Mouse (Mus musculus) midbrain, embryonic 10.5 days (tissue): ENCODE results near the gene Sohlh2. TPM values are rescaled to one million over a fixed set of nuclear protein-coding genes. Genes with fewer than 3 reads are reported as not detected.
A peak's percentile ranks its signal among the peaks of the same experiment; 100 is the strongest.
"Not testable (repeated sequence)": the region's sequence is repeated elsewhere in the genome, so short reads cannot be mapped to it uniquely, and the experiment has no call there.

Experiments used
- DNase-seq: peaks from one replicate; pipeline ENCODE4 v3.0.0-alpha.2; 2017; ENCODE audit warnings: low spot score
- H3K27ac ChIP-seq: fragments of 300-500 bp; sonication (generic); replicated peaks from 2 replicates; pipeline ENCODE4 v1.5.1; 2016; ENCODE audit warnings: mild to moderate bottlenecking
- H3K27me3 ChIP-seq: fragments of 300-500 bp; sonication (generic); 2 replicates; pipeline ENCODE4 v1.6.1; 2016; ENCODE audit warnings: low read depth, mild to moderate bottlenecking; ENCODE audit not compliant: poor library complexity, severe bottlenecking
- H3K36me3 ChIP-seq: fragments of 300-500 bp; sonication (generic); 2 replicates; pipeline ENCODE4 v1.6.1; 2016; ENCODE audit warnings: mild to moderate bottlenecking, moderate library complexity
- H3K4me1 ChIP-seq: fragments of 300-500 bp; sonication (generic); 2 replicates; pipeline ENCODE4 v1.6.1; 2016
- H3K4me3 ChIP-seq: fragments of 300-500 bp; sonication (generic); 2 replicates; pipeline ENCODE4 v1.5.1; 2016; ENCODE audit warnings: mild to moderate bottlenecking, moderate library complexity
- H3K9me3 ChIP-seq: fragments of 300-500 bp; sonication (generic); replicated peaks from 2 replicates; pipeline ENCODE4 v1.6.1; 2016; ENCODE audit warnings: mild to moderate bottlenecking
- WGBS: fragments of 180-500 bp; shearing (Covaris S2); methylation state at CpG from one replicate; pipeline ENCODE4 v1.1.7; 2016; 5-methylcytosine and 5-hydroxymethylcytosine counted together
- polyA plus RNA-seq: library from polyadenylated mRNA; unstranded; fragments of >200 nt; fragmentation: Nextera tagmentation; extraction: Ambion mirVana; gene quantifications from 2 replicates; pipeline ENCODE4 v1.2.1, GENCODE M21; 2016

Gene Sohlh2
- polyA plus RNA-seq, 1 experiment from 2014 or later, result not detected

DNA sequence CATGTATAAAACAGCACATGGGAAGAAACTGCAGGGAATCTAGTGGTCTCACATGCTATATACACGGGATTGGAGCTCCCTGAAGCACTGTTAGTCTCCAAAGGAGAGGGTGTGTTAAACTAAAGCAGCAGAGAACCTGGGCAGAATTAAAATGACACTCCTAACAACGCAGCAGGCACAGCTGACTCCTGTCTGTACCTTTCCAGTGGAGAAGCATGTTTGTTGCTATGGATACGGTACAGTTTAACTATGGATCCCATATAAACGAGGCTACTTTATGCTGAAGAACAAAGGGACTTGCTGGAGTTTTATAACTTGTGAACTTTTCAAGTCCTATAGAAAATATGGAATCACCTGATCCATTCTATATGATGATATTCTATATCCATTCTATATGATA lies 18.3 kb upstream of the Sohlh2 start:
- no peak overlapping the region for H3K4me3 ChIP-seq
- H3K27ac ChIP-seq, result no peak overlapping the region
- no peaks in the 10 kb centered on the region for H3K36me3 ChIP-seq
- H3K4me1 ChIP-seq, result peaks cover 8% of the 10 kb centered on the region
- H3K27me3 ChIP-seq, result no peaks in the 10 kb centered on the region
- WGBS, result 87% methylated on average over 4 of the region's 4 CpGs
- no peaks in the 10 kb centered on the region for H3K9me3 ChIP-seq
- DNase-seq, result no peak

DNA sequence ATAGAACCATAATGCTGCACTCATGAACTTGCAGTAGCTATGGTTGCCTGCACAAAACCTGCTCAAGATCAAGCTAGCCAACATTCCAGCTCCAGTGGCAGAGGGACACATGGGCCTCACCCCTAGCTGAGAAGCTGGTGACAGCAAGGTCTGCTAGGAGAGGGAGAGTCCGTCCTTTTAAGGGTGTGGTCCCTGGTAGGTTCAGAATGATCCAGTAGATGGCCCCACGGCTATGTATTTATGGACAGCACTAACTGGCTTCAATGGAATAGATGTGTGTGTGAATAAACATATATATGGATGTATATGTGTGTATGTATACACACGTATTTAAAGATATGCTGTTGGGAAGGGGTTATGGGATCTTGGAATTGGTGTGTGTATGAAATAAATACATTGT lies 9.3 kb upstream of the Sohlh2 start:
- Histone ChIP-seq H3K27me3 (no peaks in the 10 kb centered on the region), H3K9me3 (no peaks in the 10 kb centered on the region), H3K4me3 (no peak overlapping the region), H3K4me1 (no peaks in the 10 kb centered on the region), H3K36me3 (no peaks in the 10 kb centered on the region), H3K27ac (no peak overlapping the region)
- no peak for DNase-seq
- WGBS, result 80% methylated on average over 3 of the region's 3 CpGs

DNA sequence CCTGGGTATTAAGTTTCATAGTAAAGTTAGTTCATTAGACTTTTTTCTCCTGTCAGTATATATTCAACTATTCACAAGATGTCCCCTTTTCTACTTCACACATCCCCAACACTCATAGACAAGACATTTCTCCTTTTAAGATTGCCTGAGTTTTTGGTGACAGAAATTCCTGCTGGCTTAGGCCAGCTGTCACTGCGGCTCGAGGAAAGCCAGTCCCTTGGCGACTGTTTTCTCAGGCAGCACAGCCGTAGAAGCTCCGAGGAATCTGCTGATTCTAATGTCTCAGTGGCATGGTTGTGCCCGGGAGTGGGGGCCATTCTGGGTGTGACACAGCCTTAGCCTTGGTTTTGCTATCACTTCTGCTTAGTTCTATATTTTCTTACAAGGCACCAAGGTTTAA lies 4.6 kb upstream of the Sohlh2 start:
- H3K4me3 ChIP-seq, result no peak overlapping the region
- no peaks in the 10 kb centered on the region; the same call in 1 of the 2 replicates for H3K9me3 ChIP-seq
- no peak overlapping the region for H3K27ac ChIP-seq
- peaks cover 12% of the 10 kb centered on the region for H3K4me1 ChIP-seq
- WGBS, result 65% methylated on average over 6 of the region's 6 CpGs
- no peaks in the 10 kb centered on the region for H3K36me3 ChIP-seq
- no peak for DNase-seq
- H3K27me3 ChIP-seq, result no peaks in the 10 kb centered on the region

DNA sequence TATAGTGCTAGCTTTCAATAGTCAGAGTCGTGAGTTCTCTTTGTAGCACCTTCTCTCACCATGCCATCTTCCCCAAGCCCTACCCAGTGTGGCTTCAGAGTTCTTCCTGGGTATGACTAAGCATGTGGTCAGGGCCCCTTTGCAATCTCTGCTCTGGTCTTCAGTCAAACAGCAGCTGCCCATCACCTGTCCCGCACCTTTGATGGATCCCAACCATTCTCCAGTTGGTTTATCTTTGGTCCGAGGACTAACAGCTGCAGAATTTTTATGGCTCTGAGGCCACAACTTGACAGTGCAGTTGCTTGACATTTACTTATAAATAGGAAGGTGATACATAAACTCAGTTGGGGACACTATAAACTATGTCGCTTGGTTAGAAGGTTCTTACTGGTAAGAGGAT lies 9.8 kb downstream of the Sohlh2 start:
- DNase-seq, result no peak
- WGBS, result 91% methylated on average over 4 of the region's 4 CpGs
- no peaks in the 10 kb centered on the region for H3K36me3 ChIP-seq

DNA sequence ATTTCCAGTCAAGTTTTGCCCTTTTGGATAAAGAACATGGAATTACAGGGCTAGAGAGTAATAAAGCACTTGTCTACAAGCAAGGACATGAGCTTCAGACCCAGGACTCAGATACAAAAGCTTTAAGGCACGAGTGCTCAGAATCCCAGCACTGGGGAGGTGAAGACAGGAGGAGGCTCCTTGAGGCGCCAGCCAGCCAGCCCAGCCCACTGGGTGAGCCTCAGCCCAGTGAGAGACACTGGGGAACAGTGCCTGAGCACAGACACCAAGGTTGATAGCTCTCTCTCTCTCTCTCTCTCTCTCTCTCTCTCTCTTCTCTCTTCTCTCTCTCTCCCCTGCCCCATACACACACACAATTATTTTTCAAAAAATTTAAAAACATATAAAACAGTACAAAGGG lies 11.5 kb downstream of the Sohlh2 start:
- Histone ChIP-seq H3K4me1 (no peaks in the 10 kb centered on the region), H3K27me3 (no peaks in the 10 kb centered on the region), H3K27ac (no peak overlapping the region), H3K36me3 (no peaks in the 10 kb centered on the region), H3K4me3 (no peak overlapping the region), H3K9me3 (no peaks in the 10 kb centered on the region)
- no peak for DNase-seq
- 63% methylated on average over 2 of the region's 2 CpGs for WGBS

More for the DNA sequence above, 9.8 kb downstream of the Sohlh2 start:
- no peaks in the 10 kb centered on the region for H3K4me1 ChIP-seq
- H3K27ac ChIP-seq, result no peak overlapping the region
- no peaks in the 10 kb centered on the region for H3K9me3 ChIP-seq
- H3K27me3 ChIP-seq, result no peaks in the 10 kb centered on the region
- H3K4me3 ChIP-seq, result no peak overlapping the region

DNA sequence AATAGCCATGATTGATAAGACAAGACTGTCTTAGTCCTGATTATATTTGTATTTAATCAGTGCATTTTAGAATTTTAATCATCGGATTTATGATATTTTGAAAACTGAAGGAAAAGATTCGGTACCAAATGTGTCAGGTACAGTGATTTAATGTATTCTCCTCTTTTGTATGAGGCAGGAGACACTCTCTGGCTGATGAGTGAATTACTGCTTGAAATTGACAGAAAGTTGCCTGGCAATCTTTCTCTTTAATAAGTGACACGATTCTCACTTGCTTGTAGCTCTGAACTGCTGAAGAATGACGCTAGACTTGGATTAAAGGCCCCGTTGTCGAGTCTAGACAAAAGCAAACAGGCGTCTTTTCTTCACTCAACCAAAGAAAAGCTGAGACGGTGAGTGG lies 13.0 kb downstream of the Sohlh2 start:
- DNase-seq, result no peak
- no peak overlapping the region for H3K4me3 ChIP-seq
- H3K27ac ChIP-seq, result no peak overlapping the region
- H3K36me3 ChIP-seq, result no peaks in the 10 kb centered on the region
- no peaks in the 10 kb centered on the region for H3K27me3 ChIP-seq
- H3K4me1 ChIP-seq, result no peaks in the 10 kb centered on the region
- 70% methylated on average over 8 of the region's 8 CpGs for WGBS
- H3K9me3 ChIP-seq, result no peaks in the 10 kb centered on the region

DNA sequence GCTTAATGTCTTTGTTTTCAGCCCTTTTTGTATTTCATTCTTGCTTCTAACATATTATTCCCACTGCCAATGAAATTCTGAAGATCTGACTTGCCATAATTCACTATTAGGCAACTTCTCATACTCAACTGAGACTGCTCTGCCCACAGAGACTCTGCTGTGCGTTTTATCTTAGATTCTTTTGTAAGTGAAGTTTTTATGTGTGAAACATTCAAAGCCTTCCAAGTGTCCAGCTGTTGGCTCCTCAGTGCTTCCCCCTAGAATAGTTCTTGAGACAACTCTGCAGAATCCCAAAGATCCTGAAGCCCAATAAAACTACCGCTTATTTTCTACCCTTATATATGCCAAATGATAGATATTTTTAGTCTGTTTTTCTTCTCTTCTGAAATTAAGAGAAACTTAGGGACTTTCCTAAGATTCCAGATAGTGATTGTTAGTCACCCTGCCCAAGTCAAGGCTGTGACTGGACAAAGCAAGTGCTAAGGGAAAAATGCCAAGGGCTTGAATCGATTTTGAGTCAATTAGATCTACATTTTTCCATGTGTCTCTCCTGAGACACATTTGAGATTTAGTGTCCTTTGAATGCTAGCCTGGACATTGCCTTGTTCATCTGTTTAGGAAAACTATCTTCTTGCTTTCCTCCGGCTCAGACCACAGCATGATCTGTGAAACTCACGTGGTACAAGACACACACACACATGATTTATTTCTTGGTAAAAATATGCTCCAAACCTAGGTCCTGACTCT lies 13.9 kb downstream of the Sohlh2 start:
- 94% methylated on average over 5 of the region's 5 CpGs for WGBS
- H3K36me3 ChIP-seq, result no peaks in the 10 kb centered on the region
- no peaks in the 10 kb centered on the region for H3K9me3 ChIP-seq
- DNase-seq, result no peak
- H3K4me1 ChIP-seq, result no peaks in the 10 kb centered on the region
- H3K27ac ChIP-seq, result no peak overlapping the region
- H3K27me3 ChIP-seq, result no peaks in the 10 kb centered on the region
- no peak overlapping the region for H3K4me3 ChIP-seq

DNA sequence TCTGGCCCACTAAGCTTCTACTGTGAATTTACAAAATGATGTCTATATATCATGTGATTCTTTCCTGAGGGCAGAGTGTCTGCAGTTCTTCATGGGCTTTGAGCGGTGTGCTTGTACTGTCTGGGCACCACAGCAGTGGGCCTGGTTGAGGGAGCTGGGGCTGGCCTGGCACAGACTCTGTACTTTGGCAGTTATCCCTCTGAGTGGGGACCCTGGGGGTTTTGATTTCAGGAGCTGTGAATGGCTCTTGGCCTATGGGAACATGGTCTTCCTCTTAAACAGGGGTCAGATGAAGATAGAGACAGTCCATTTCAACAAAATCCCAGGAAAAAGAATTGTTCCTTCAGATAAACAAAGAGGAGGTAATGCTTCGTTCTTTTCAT lies 14.5 kb downstream of the Sohlh2 start:
- no peaks in the 10 kb centered on the region for H3K4me1 ChIP-seq
- 93% methylated on average over 2 of the region's 2 CpGs for WGBS
- H3K9me3 ChIP-seq, result no peaks in the 10 kb centered on the region
- H3K4me3 ChIP-seq, result no peak overlapping the region
- no peak for DNase-seq
- no peaks in the 10 kb centered on the region for H3K36me3 ChIP-seq
- H3K27me3 ChIP-seq, result no peaks in the 10 kb centered on the region
- H3K27ac ChIP-seq, result no peak overlapping the region

DNA sequence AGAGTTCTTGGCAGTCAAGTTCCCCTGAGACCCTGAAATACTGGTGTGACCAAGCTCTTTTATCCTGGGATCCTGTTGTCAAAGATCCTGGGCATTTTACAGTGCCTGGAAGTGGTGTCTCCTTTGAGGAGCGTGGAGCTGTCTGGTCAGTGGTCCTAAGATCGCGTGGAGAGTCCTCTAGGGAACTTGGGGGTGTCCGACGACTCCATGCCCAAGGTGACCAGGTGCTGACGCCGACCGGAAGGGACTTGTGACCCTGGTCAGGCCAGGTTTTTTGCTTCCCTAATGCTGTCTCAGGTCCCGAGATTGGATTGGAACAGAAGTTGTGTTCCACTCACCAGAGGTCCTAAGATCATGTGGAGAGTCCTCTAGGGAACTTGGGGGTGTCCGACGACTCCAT lies 21.8 kb downstream of the Sohlh2 start:
- not testable (repeated sequence) for H3K36me3 ChIP-seq, H3K9me3 ChIP-seq, DNase-seq, H3K27me3 ChIP-seq, H3K4me3 ChIP-seq, H3K27ac ChIP-seq
- whole genome bisulfite sequencing, result 90% methylated on average over 11 of the region's 11 CpGs
- peaks cover 18% of the 10 kb centered on the region for H3K4me1 ChIP-seq

DNA sequence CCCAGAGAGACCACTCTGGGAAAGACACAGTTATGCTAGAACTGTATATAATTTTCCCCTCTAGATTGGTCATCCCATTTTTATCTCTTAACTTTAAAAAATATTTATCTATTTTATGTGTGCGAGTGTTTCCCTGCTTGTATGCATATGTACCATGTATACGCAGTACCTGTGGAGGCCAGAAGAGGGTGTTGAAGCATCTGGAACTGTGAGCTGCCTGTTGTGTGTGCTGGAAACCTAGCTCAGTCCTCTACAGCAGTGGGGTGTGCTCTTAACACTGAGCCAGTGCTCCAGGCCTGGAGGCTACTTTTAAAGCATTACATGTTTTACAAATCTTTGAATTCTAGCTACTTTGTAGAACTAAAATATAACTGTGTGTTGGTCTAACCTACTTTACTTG lies 24.6 kb downstream of the Sohlh2 start:
- DNase-seq, result no peak
- H3K27me3 ChIP-seq, result no peaks in the 10 kb centered on the region
- peaks cover 18% of the 10 kb centered on the region for H3K4me1 ChIP-seq
- 98% methylated on average over 2 of the region's 2 CpGs for WGBS
- no peak overlapping the region for H3K27ac ChIP-seq
- H3K4me3 ChIP-seq, result no peak overlapping the region
- no peaks in the 10 kb centered on the region for H3K9me3 ChIP-seq
- no peaks in the 10 kb centered on the region for H3K36me3 ChIP-seq

DNA sequence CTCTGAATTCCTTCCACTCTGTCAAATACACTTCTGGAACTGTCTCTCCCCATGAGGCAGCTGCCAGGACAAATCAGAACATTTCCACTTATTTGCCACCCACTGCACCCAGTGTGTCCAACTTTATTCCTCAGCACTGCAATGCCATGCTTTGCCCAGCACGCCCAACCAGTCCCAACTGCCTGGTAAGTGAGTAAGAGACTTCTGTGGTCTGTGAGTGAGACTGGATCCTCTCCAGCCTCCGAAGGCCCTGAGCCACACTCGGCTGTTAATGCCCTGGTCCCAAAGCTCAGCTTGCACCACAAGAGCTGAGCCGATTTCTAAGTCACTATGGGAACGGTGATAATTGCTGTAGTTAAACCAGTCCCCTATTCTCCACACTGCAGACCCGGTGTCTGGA lies 25.8 kb downstream of the Sohlh2 start:
- WGBS, result 70% methylated on average over 6 of the region's 6 CpGs

DNA sequence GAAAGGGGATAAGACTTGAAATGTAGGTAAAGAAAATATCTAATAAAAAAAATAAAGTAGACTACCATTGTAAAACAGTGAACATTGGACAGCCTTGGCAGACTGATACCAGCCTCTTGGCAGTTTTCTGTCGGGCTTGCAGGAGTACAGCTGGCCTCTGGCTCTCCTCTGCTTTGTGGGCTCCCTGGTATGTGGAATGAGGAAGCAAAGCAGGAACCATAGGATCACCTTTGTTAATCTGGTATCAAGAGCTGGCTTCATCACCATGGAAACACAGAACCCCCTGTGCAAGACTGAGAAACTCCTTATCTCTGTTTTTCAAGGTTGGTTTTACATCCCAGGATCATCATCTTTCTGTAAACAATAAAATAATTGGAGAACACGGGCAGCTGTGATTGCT lies 30.4 kb downstream of the Sohlh2 start:
- H3K27me3 ChIP-seq, result no peaks in the 10 kb centered on the region
- WGBS, result 27% methylated on average over 2 of the region's 2 CpGs
- H3K4me3 ChIP-seq, result no peak overlapping the region
- no peaks in the 10 kb centered on the region for H3K36me3 ChIP-seq
- no peak for DNase-seq
- no peaks in the 10 kb centered on the region for H3K9me3 ChIP-seq
- H3K27ac ChIP-seq, result no peak overlapping the region
- peaks cover 31% of the 10 kb centered on the region for H3K4me1 ChIP-seq

More for the DNA sequence above, 25.8 kb downstream of the Sohlh2 start:
- Histone ChIP-seq H3K36me3 (no peaks in the 10 kb centered on the region), H3K4me1 (peaks cover 24% of the 10 kb centered on the region), H3K27me3 (no peaks in the 10 kb centered on the region), H3K4me3 (no peak overlapping the region), H3K9me3 (no peaks in the 10 kb centered on the region), H3K27ac (0 out of 2 replicates have a peak overlapping the region, but pooled peaks have one; percentile 17)
- no peak for DNase-seq

DNA sequence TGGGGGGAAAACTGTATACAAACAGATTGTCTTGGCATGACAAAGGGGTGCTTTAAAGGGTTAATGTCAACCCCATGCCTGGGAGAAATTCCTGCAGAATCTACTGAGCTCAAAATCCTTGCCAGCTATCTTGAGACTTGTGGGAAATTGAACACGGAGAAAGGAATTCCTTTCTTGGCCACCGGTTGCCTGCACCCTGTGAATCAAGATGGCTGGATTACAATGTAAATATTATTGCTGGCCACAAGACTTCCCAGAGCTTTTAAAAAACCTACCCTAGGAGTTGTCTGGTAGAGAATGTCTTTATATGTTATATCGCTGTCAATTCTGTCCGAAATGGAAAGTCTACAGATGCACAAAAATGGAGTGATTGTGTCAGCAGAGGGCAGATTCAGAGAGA lies 32.0 kb downstream of the Sohlh2 start:
- Histone ChIP-seq H3K27ac (no peak overlapping the region), H3K4me3 (no peak overlapping the region), H3K4me1 (peaks cover 19% of the 10 kb centered on the region), H3K36me3 (no peaks in the 10 kb centered on the region), H3K27me3 (no peaks in the 10 kb centered on the region), H3K9me3 (no peaks in the 10 kb centered on the region)
- DNase-seq, result no peak
- 64% methylated on average over 4 of the region's 4 CpGs for WGBS

DNA sequence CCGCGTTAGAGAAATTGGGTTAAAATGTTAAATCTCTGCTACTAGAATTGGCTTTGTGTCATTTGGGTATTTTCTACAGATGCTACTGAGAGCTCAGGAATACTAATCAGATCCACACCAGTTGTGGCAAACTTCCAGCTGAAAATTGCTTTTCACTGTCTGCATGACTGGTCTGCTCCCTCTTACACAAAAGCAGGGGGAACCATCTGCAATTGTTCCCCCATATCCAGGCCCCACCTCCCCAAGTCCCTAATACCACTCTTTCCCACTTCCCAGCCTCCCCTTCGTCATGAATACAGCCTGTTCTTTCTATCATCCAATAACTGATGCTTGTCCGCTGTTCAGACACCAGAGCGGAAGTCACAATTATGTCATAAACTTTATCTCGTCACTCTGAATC lies 32.6 kb downstream of the Sohlh2 start:
- WGBS, result 87% methylated on average over 6 of the region's 6 CpGs
- Histone ChIP-seq H3K4me3 (no peak overlapping the region), H3K27ac (no peak overlapping the region), H3K4me1 (peaks cover 19% of the 10 kb centered on the region), H3K36me3 (no peaks in the 10 kb centered on the region), H3K27me3 (no peaks in the 10 kb centered on the region), H3K9me3 (no peaks in the 10 kb centered on the region)
- DNase-seq, result no peak
